ENCODE assay signal across 17 mouse cellular contexts in the genomic region with DNA sequence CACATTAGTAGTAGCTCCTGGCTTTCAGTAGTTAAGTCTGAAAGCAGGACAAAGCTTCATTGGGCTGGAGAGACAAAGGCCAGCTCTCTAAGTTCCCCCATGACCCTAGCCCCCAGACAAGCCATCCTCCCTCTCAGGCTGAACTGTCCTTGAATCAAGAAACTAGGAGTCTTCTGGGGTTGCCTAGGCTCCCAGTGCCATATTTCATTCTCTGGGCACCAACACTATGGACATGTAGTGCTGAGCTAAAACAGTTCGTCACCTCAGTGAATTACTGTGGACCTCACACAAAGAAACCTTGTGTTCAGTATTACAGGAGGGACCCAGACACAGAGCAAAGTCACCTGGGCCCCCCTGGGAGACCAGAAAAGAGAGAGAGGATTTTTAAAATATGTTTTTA.
"Had no signal": no experiment of that assay in that cellular context is flagged by ENCODE, and none has a peak within 500 bp of the region (broad histone marks: within the 10 kb centered on the region; RNA-seq: fewer than 3 reads in every experiment).

No protein-coding gene starts in this region.

- ATAC-seq: liver, postnatal 0 days had no signal

- H3K9me3 ChIP-seq: limb, embryonic 12.5 days; liver, embryonic 13.5 days; lung, embryonic 15.5 days; midbrain, embryonic 12.5 days had no signal

- H3K9ac ChIP-seq: limb, embryonic 12.5 days; liver, embryonic 13.5 days; liver, postnatal 0 days; lung, embryonic 15.5 days; midbrain, embryonic 12.5 days had no signal

- H3K4me1 ChIP-seq: liver, embryonic 13.5 days; lung, embryonic 15.5 days; megakaryocyte, embryonic 14.5 days; midbrain, embryonic 12.5 days had no signal

- H3K4me3 ChIP-seq: limb, embryonic 12.5 days; liver, embryonic 13.5 days; lung, embryonic 15.5 days; megakaryocyte, embryonic 14.5 days; midbrain, embryonic 12.5 days; myocyte had no signal

- H3K4me2 ChIP-seq: limb, embryonic 12.5 days; liver, embryonic 13.5 days; lung, embryonic 15.5 days; midbrain, embryonic 12.5 days had no signal

- H3K27me3 ChIP-seq: limb, embryonic 12.5 days; liver, embryonic 13.5 days; lung, embryonic 15.5 days; megakaryocyte, embryonic 14.5 days; midbrain, embryonic 12.5 days had no signal

- H3K27ac ChIP-seq: kidney, postnatal 0 days; limb, embryonic 12.5 days; liver, embryonic 13.5 days; lung, embryonic 15.5 days; macrophage; midbrain, embryonic 12.5 days had no signal

- H3K36me3 ChIP-seq: limb, embryonic 12.5 days; liver, embryonic 13.5 days; lung, embryonic 15.5 days; midbrain, embryonic 12.5 days had no signal

- DNase-seq: kidney, adult 11 months; kidney, adult 9 months; kidney, postnatal 36 days; liver; liver, embryonic 13.5 days; liver, postnatal 0 days; lung, postnatal 14 days; right cerebral cortex, adult 18-20 months; right cerebral cortex, postnatal 25 days; thymus, postnatal 36 days had no signal
